Mouse (Mus musculus): ENCODE results near the gene AA986860. TPM values are rescaled to one million over a fixed set of nuclear protein-coding genes. Genes with fewer than 3 reads are reported as not detected.

The AA986860 gene
- polyA plus RNA-seq, 1 experiment from 2014 or later = 0.49 TPM

DNA sequence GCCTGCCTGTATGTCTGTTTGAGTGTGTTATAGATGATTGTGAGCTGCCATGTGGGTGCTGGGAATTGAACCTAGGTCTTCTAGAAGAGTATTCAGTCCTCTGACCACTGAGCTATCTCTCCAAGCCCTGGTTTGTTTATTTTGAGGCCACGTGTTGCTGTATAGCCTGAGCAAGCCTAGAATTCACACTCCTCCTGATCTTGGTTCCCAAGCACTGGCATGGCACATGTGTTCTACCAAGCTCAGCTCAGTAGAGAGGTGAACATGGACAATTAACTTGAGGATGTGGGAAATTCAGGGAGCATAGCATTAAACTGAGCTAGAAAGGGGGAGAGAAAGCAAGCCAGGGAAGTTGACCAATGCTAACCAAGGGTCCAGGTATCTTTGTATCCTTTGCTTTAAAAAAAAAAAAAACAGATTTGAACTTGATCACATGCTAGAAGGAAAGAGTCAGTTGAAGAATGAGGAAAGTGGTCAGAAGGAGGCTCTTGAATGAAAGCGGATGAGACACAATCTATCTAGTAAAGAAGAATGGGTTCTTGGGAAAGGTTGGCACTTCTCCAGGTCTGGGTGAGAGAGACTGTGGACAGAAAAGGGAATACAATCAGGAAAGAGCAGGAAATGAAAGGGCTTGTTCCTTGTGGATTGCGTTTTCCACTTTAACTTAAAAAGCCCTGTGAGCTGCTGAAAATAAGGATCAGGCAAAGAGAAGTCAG lies 30.4 kb downstream of the AA986860 start:
- Histone ChIP-seq H3K4me1 (replicated peaks) (no peaks in the 10 kb centered on the region), H3K36me3 (no peaks in the 10 kb centered on the region), H3K4me3 (no peak overlapping the region), H3K27me3 (no peaks in the 10 kb centered on the region), H3K9ac (no peak overlapping the region), H3K9me3 (no peaks in the 10 kb centered on the region), H3K27ac (replicated peaks) (no peak overlapping the region), H3K4me2 (no peak overlapping the region)
- 86% methylated on average over 3 of the region's 3 CpGs for WGBS
- ATAC-seq (ENCODE audit: low read depth) = no peak

DNA sequence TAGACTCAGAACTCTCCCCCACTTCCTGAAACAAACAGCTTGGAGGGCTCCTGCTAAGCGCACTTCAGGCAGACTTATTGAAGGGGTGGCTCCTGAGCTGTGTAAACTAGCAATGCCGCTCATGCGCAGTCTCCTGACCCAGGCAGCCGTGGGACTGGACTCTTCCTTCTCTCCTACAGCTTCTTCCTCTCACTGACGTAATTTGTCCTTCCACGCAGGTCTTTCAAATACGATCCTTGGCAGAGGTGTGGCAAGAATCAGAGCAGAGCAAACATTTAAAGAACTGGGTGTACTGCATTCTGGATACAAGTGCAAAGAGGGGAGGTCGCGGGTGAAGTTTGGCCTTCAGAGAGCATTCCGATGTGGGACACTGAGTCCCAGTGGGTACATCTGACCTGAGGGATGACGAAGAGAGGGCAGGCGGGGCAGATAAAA lies 32.3 kb downstream of the AA986860 start:
- H3K27me3 ChIP-seq = no peaks in the 10 kb centered on the region
- no peak overlapping the region for H3K9ac ChIP-seq
- H3K9me3 ChIP-seq = no peaks in the 10 kb centered on the region
- ATAC-seq (ENCODE audit: low read depth) = no peak
- H3K4me1 ChIP-seq (replicated peaks) = no peaks in the 10 kb centered on the region
- no peaks in the 10 kb centered on the region for H3K36me3 ChIP-seq
- no peak overlapping the region for H3K27ac ChIP-seq (replicated peaks)
- no peak overlapping the region for H3K4me2 ChIP-seq
- no peak overlapping the region for H3K4me3 ChIP-seq
- WGBS = 85% methylated on average over 12 of the region's 12 CpGs

DNA sequence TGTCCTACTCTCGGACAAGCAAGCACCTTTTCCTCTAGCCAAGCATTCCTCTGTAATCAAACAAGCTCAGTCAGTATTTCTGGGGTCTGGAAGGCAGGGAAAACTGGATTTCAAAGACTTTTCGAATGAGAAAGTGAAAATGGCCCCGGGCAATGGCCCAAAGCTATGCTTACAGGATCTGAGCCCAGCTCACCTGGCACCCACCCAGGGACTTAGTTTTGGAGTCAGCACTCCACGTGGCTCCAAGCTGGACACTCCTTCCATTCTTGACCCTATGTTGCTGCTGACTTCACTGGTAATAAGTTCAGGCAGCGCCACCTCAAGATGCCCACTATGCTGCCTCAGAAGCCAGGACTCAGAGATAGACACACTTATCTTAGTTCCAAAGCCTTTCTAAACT lies 35.3 kb downstream of the AA986860 start:
- Histone ChIP-seq H3K4me2 (no peak overlapping the region), H3K4me1 (replicated peaks) (no peaks in the 10 kb centered on the region), H3K4me3 (no peak overlapping the region), H3K9me3 (no peaks in the 10 kb centered on the region), H3K36me3 (no peaks in the 10 kb centered on the region), H3K9ac (no peak overlapping the region), H3K27ac (replicated peaks) (no peak overlapping the region), H3K27me3 (no peaks in the 10 kb centered on the region)
- no peak for ATAC-seq (ENCODE audit: low read depth)
- WGBS = 82% methylated on average over 5 of the region's 5 CpGs

DNA sequence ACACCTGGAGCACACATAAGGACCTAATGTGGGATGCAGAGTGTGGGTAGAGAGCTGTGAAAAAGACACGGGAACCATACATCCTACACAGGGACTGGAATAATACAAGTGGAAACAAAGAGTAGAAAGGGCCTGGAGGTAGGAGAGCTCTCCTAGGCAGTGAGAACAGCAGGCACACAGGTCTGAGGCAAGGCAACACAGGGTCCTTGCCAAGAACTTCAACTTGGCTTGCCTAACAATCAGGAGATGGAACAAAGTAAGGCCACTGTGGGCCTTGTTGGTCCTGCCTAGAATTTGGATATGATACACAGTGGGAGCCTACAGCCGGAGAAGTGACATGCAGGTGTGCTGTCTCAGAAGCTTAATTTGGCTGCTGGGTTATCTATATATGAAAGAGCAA lies 38.1 kb downstream of the AA986860 start:
- Histone ChIP-seq H3K9me3 (no peaks in the 10 kb centered on the region), H3K27me3 (no peaks in the 10 kb centered on the region), H3K4me1 (replicated peaks) (no peaks in the 10 kb centered on the region), H3K9ac (no peak overlapping the region), H3K27ac (replicated peaks) (no peak overlapping the region), H3K4me3 (no peak overlapping the region), H3K36me3 (no peaks in the 10 kb centered on the region), H3K4me2 (no peak overlapping the region)
- 85% methylated on average over 2 of the region's 2 CpGs for WGBS
- ATAC-seq (ENCODE audit: low read depth) = no peak

DNA sequence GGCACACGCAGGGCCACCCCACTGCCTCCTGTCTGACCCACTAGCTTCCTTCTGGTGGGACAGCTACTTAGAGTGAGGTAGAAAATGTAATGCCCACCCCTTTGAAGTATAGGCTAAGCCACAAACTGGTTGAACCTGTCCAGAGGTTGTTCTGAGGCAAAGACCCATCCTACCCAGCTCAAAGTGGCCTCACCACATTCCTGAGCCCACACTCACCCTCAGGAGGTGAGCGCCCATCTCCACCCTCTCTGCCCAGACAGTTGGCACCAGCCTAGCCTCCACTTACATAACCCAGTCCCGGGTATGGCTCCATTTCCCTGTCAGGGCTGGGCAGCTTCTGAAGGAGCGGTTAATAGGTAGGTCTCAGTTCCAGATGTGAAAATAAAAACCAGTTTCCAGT lies 38.7 kb downstream of the AA986860 start:
- no peak for ATAC-seq (ENCODE audit: low read depth)
- Histone ChIP-seq H3K9me3 (no peaks in the 10 kb centered on the region), H3K27me3 (no peaks in the 10 kb centered on the region), H3K4me2 (no peak overlapping the region), H3K4me3 (no peak overlapping the region), H3K9ac (no peak overlapping the region), H3K4me1 (replicated peaks) (no peaks in the 10 kb centered on the region), H3K36me3 (no peaks in the 10 kb centered on the region), H3K27ac (replicated peaks) (no peak overlapping the region)
- WGBS = 93% methylated on average over 4 of the region's 4 CpGs

DNA sequence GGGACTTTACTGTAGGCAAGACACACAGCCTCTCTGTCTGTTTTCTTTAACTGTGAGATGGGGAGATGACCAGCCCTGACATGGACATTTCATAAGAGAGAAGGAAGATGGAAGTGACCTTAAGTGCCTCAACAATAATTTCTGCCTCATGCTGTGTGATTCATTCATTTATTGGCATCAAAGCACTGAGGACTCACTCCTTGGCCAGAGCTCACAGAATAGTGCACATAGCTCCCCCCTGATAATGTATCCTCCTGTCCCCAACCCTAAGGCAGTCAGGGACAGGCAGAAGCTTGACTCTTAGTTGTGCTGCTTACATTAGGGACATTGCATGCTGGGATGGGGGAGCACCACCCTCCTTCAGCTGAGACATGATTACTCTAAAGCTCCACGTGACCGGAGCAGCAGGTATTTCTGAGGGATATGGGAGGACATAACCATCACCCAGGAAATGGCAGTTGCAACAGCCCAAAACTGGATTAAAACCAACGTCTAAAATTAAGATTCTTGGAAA lies 39.3 kb downstream of the AA986860 start:
- ATAC-seq (ENCODE audit: low read depth) = no peak
- no peaks in the 10 kb centered on the region for H3K9me3 ChIP-seq
- H3K27me3 ChIP-seq = no peaks in the 10 kb centered on the region
- H3K4me2 ChIP-seq = no peak overlapping the region
- WGBS = 77% methylated on average over 3 of the region's 3 CpGs
- no peaks in the 10 kb centered on the region for H3K36me3 ChIP-seq
- no peak overlapping the region for H3K27ac ChIP-seq (replicated peaks)
- no peak overlapping the region for H3K4me3 ChIP-seq
- H3K4me1 ChIP-seq (replicated peaks) = no peaks in the 10 kb centered on the region
- H3K9ac ChIP-seq = no peak overlapping the region

DNA sequence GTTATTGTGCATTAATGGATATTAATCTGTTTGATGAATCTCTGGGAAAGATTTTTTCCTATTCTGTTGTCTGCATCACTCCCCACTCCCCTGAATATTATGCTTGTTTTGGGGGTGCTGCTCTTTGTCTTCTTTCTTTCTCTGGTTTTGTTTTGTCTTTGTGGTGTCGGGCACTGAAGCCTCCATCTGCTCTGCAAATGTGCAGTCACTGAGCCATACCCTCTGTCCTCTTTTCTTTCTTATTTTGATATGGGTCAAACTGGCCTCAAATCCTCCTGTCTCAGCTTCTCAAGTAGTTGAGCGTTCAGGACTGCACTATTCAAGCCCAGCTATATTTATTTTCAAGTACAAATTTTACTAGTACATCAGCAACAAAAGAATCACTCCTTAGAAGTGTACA lies 43.5 kb downstream of the AA986860 start:
- Histone ChIP-seq H3K27ac (replicated peaks) (no peak overlapping the region), H3K9me3 (no peaks in the 10 kb centered on the region), H3K27me3 (no peaks in the 10 kb centered on the region), H3K4me2 (no peak overlapping the region), H3K9ac (no peak overlapping the region), H3K4me1 (replicated peaks) (no peaks in the 10 kb centered on the region), H3K36me3 (no peaks in the 10 kb centered on the region), H3K4me3 (no peak overlapping the region)
- WGBS = 43% methylated on average over 2 of the region's 2 CpGs
- ATAC-seq (ENCODE audit: low read depth) = no peak

DNA sequence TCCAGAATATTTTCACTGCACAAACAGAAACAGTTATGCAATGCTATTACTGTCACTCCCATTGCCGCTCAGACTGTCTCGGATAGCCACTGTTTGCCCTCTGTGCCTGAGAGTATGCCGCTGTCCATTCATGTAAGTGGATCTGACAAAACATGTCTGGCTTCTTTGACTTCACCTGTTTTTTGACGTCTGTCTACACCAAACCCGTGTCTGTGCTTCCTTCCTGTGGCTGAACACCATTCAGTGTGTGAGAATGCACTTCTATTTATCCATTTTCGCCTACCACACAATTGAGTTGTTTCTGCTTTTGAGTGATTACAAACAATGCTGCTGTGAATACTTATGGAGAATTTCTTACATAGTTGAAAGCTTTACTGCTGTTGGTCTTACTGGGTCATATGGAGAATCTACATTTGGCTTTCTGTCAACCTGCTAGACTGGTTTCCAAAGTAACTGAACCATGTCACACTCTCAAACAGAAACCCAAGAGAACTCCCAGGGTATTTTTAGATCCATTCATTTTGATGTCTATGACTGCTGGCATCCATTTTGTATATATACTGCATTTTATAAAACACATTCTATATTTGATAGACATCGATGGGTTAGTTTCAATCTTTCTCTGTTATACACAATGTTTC lies 44.0 kb downstream of the AA986860 start:
- whole genome bisulfite sequencing = 85% methylated on average over 7 of the region's 7 CpGs
- ATAC-seq (ENCODE audit: low read depth) = no peak

DNA sequence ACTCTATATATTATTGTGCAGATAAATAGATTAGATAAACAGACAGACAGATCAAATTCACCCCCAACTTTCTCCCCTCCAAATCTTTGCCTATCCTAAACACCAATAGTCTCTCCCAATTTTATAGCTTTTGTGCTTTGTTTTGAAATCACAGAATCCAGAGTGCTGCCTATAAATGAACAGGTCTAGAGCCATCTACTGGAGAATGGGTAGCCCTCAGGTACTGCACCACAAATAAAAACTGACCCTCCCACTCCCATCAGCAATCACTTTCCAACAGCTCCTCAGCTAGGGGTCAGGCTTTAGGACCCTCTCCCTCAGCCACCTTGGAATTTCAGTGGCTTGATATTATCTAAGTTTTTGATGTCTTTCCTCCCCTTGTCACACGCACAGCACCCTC lies 44.9 kb downstream of the AA986860 start:
- 88% methylated on average over 1 of the region's 1 CpGs for WGBS
- Histone ChIP-seq H3K9me3 (no peaks in the 10 kb centered on the region), H3K4me3 (no peak overlapping the region), H3K27me3 (no peaks in the 10 kb centered on the region), H3K36me3 (no peaks in the 10 kb centered on the region), H3K4me2 (no peak overlapping the region), H3K9ac (no peak overlapping the region), H3K27ac (replicated peaks) (no peak overlapping the region), H3K4me1 (replicated peaks) (no peaks in the 10 kb centered on the region)
- ATAC-seq (ENCODE audit: low read depth) = no peak

More for the DNA sequence above, 44.0 kb downstream of the AA986860 start:
- no peak overlapping the region for H3K4me3 ChIP-seq
- no peaks in the 10 kb centered on the region for H3K4me1 ChIP-seq (replicated peaks)
- no peak overlapping the region for H3K4me2 ChIP-seq
- no peaks in the 10 kb centered on the region for H3K27me3 ChIP-seq
- H3K27ac ChIP-seq (replicated peaks) = no peak overlapping the region
- no peaks in the 10 kb centered on the region for H3K36me3 ChIP-seq
- no peaks in the 10 kb centered on the region for H3K9me3 ChIP-seq
- H3K9ac ChIP-seq = no peak overlapping the region

DNA sequence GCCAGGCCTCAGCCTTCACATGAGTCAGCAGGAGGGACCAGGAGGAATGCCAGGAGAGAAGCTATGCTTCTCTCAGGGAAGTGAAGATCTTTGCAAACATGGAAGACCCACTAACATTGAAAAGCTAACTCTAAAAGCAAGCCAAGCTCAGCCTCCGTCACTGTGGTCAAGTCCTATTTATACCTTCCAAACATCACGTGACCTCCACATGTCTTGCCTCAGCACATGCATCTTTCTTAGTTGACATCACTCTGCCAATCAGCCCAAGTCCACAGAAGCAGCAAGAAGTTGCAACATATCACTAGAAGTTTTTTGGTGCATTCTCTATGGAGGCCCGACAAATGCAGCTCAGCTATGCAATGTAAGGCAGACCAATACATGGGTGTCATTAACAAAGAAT lies 48.1 kb downstream of the AA986860 start:
- H3K9me3 ChIP-seq = no peaks in the 10 kb centered on the region
- WGBS = 91% methylated on average over 3 of the region's 3 CpGs
- H3K27me3 ChIP-seq = no peaks in the 10 kb centered on the region
- no peaks in the 10 kb centered on the region for H3K36me3 ChIP-seq
- no peak overlapping the region for H3K4me2 ChIP-seq
- H3K27ac ChIP-seq (replicated peaks) = no peak overlapping the region
- H3K4me3 ChIP-seq = no peak overlapping the region
- no peak for ATAC-seq (ENCODE audit: low read depth)
- no peak overlapping the region for H3K9ac ChIP-seq
- no peaks in the 10 kb centered on the region for H3K4me1 ChIP-seq (replicated peaks)

DNA sequence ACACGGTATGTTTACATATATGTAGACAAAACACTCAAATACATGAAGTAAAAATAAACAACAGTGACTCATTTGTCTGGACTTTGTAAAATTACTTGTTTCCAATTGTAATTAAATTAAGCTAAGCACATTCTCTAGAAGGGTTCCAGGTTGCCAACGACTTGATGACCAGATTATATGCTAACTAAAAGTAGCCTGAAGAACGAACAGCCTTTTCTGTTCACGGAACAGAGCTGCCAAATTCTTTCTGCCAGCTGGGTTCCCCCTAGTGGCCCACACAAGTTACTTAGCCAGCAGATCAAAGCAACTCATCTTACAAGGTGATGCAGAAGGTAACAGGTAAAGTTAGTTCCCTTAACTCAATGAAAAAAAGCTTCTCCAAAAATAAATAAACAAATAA lies 52.3 kb downstream of the AA986860 start:
- no peaks in the 10 kb centered on the region for H3K4me1 ChIP-seq (replicated peaks)
- H3K4me2 ChIP-seq = no peak overlapping the region
- no peak overlapping the region for H3K9ac ChIP-seq
- ATAC-seq (ENCODE audit: low read depth) = no peak
- H3K9me3 ChIP-seq = no peaks in the 10 kb centered on the region
- no peak overlapping the region for H3K27ac ChIP-seq (replicated peaks)
- H3K36me3 ChIP-seq = no peaks in the 10 kb centered on the region
- WGBS = 24% methylated on average over 4 of the region's 4 CpGs
- H3K27me3 ChIP-seq = no peaks in the 10 kb centered on the region
- no peak overlapping the region for H3K4me3 ChIP-seq

DNA sequence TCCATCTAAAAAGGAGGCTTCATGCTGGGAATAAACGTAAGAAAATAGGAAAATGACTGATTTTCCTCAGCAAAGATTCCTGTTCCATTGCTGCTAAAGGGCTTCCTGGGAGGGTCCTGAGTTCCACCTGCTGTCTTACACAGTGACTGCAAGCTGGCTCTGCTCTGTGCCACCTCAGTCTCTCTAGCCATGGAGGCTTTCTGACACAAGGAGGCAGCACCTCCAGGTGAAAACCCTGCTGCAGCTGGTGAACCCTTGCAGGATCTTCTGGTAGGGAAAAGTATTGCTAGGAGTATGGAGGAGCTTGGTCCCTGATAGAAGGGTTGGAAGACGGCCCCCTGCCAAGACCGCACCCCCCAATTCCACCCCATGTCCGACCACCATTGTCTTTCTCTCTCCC lies 55.2 kb downstream of the AA986860 start:
- Histone ChIP-seq H3K27ac (replicated peaks) (no peak overlapping the region), H3K27me3 (no peaks in the 10 kb centered on the region), H3K9me3 (peaks cover 6% of the 10 kb centered on the region), H3K4me3 (no peak overlapping the region), H3K4me1 (replicated peaks) (no peaks in the 10 kb centered on the region), H3K36me3 (no peaks in the 10 kb centered on the region), H3K9ac (no peak overlapping the region), H3K4me2 (no peak overlapping the region)
- ATAC-seq (ENCODE audit: low read depth) = no peak
- 42% methylated on average over 4 of the region's 4 CpGs for WGBS

Data from neural tube, embryonic 13.5 days (tissue).